21 mouse cellular contexts compared by ENCODE assay signal in the genomic region with DNA sequence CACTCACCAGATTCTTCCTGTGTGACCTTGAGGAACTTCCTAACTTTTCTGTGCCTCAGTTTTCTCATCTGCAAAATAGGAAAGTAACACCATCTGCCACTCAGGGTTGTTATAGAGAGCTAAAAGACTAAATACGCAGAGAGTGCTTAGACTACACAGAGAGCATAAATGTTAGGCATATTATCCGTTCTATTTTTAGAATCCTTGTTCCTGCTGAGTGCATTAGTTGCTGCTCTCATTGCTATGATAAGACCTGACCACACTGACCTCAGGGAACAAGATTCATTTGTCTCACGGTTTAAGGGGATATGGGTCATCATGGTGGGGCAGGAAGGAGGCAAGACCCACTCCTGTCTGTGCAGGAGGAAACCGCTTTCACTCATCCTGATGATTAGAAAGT.
"Had no signal": no experiment of that assay in that cellular context is flagged by ENCODE, and none has a peak within 500 bp of the region (broad histone marks: within the 10 kb centered on the region; RNA-seq: fewer than 3 reads in every experiment).

No protein-coding gene starts in this region.

- H3K27ac ChIP-seq: limb, embryonic 15.5 days; liver, embryonic 14.5 days; macrophage; midbrain, embryonic 12.5 days; midbrain, embryonic 15.5 days; neural tube, embryonic 12.5 days; neural tube, embryonic 15.5 days; stomach, postnatal 0 days had no signal

- H3K9me3 ChIP-seq: limb, embryonic 12.5 days; limb, embryonic 15.5 days; midbrain, embryonic 12.5 days; midbrain, embryonic 15.5 days; neural tube, embryonic 12.5 days; neural tube, embryonic 15.5 days had no signal

- H3K4me3 ChIP-seq: limb, embryonic 12.5 days; limb, embryonic 15.5 days; midbrain, embryonic 12.5 days; midbrain, embryonic 15.5 days; neural tube, embryonic 12.5 days; neural tube, embryonic 15.5 days had no signal

- H3K4me2 ChIP-seq: limb, embryonic 15.5 days; liver, embryonic 11.5 days; lung, embryonic 14.5 days; midbrain, embryonic 12.5 days; midbrain, embryonic 15.5 days; neural tube, embryonic 12.5 days; neural tube, embryonic 15.5 days had no signal

- ATAC-seq: liver, postnatal 0 days; lung, postnatal 0 days; midbrain, embryonic 15.5 days had no signal

- H3K36me3 ChIP-seq: limb, embryonic 12.5 days; limb, embryonic 15.5 days; midbrain, embryonic 12.5 days; midbrain, embryonic 15.5 days; neural tube, embryonic 12.5 days; neural tube, embryonic 15.5 days had no signal

- H3K9ac ChIP-seq: limb, embryonic 12.5 days; limb, embryonic 15.5 days; liver, embryonic 14.5 days; liver, postnatal 0 days; lung, embryonic 14.5 days; midbrain, embryonic 12.5 days; midbrain, embryonic 15.5 days; neural tube, embryonic 12.5 days; neural tube, embryonic 15.5 days had no signal

- H3K27me3 ChIP-seq: limb, embryonic 12.5 days; limb, embryonic 15.5 days; midbrain, embryonic 12.5 days; midbrain, embryonic 15.5 days; neural tube, embryonic 12.5 days had no signal

- H3K4me1 ChIP-seq: midbrain, embryonic 12.5 days; midbrain, embryonic 15.5 days had no signal

- DNase-seq: kidney, postnatal 14 days; kidney, postnatal 4 days; left cerebral cortex, postnatal 4 days; liver, postnatal 0 days; lung, embryonic 14.5 days; right cerebral cortex, adult 18-20 months; right cerebral cortex, postnatal 14 days; right cerebral cortex, postnatal 4 days; thymus, adult 18-20 months; thymus, postnatal 36 days had no signal
